ENCODE assay signal across 14 mouse cellular contexts in genomic region chr9:32830268-32830891, GRCm38 (mm10).
DNase-seq lines count a peak whose midpoint lies in the region; ATAC-seq and TF ChIP-seq lines count a peak whose summit lies in the region.
"Had no signal": no experiment of that assay in that cellular context is flagged by ENCODE, and none has a peak within 500 bp of the region (broad histone marks: within the 10 kb centered on the region; RNA-seq: fewer than 3 reads in every experiment).

No protein-coding gene starts in this region.

- H3K4me2 ChIP-seq in kidney, postnatal 0 days (ENCODE audit: low read length): no peak overlapping the region
- no peak overlapping the region for H3K4me2 ChIP-seq in embryonic facial prominence, embryonic 12.5 days (replicated peaks)
- H3K4me2 ChIP-seq: embryonic facial prominence, embryonic 15.5 days; hindbrain, embryonic 15.5 days; midbrain, embryonic 12.5 days had no signal

- H3K4me3 ChIP-seq in kidney, postnatal 0 days (replicated peaks; ENCODE audit: low read depth, low read length): no peak overlapping the region
- no peak overlapping the region for H3K4me3 ChIP-seq in embryonic facial prominence, embryonic 12.5 days
- H3K4me3 ChIP-seq in limb, embryonic 10.5 days: no peak overlapping the region
- H3K4me3 ChIP-seq: embryonic facial prominence, embryonic 15.5 days; hindbrain, embryonic 15.5 days; midbrain, embryonic 12.5 days had no signal

- H3K4me1 ChIP-seq in kidney, postnatal 0 days (replicated peaks; ENCODE audit: insufficient read depth, low read length): 0 out of 2 replicates have a peak, but pooled peaks cover under 1% of the 10 kb centered on the region
- peaks cover 18% of the 10 kb centered on the region; the same call in 1 of the 2 replicates for H3K4me1 ChIP-seq in embryonic facial prominence, embryonic 12.5 days
- peaks cover 39% of the 10 kb centered on the region for H3K4me1 ChIP-seq in limb, embryonic 10.5 days
- H3K4me1 ChIP-seq: hindbrain, embryonic 15.5 days had no signal

- H3K27ac ChIP-seq in kidney, postnatal 0 days: no peak overlapping the region
- peak overlapping the region; percentile 70; the same call in 1 of the 2 replicates for H3K27ac ChIP-seq in embryonic facial prominence, embryonic 12.5 days
- H3K27ac ChIP-seq in limb, embryonic 10.5 days: peak overlapping the region; percentile 83
- H3K27ac ChIP-seq: embryonic facial prominence, embryonic 15.5 days; hindbrain, embryonic 15.5 days; midbrain, embryonic 12.5 days had no signal

- peak; percentile 48 for DNase-seq in kidney, postnatal 0 days (ENCODE audit: low spot score)
- no peak for DNase-seq in kidney, postnatal 14 days
- peak; percentile 26 for DNase-seq in NIH3T3 (ENCODE audit: low read depth)
- no peak for DNase-seq in limb, embryonic 10.5 days (ENCODE audit: low spot score)
- DNase-seq in B cell, adult 2 months: no peak
- DNase-seq in layer of hippocampus, adult 9-11 months: no peak
- DNase-seq: cerebellum, adult 18-20 months; forebrain, postnatal 0 days; retina, postnatal 1 day; thymus, postnatal 4 days had no signal

- H3K36me3 ChIP-seq in kidney, postnatal 0 days (ENCODE audit: insufficient read depth, low read length): no peaks in the 10 kb centered on the region
- H3K36me3 ChIP-seq in embryonic facial prominence, embryonic 12.5 days: no peaks in the 10 kb centered on the region
- H3K36me3 ChIP-seq in limb, embryonic 10.5 days: no peaks in the 10 kb centered on the region
- H3K36me3 ChIP-seq: embryonic facial prominence, embryonic 15.5 days; hindbrain, embryonic 15.5 days; midbrain, embryonic 12.5 days had no signal

- ATAC-seq in kidney, postnatal 0 days (replicated peaks; ENCODE audit: low FRiP score, low read depth): no peak
- peak; percentile 56; the same call in 1 of the 2 replicates for ATAC-seq in embryonic facial prominence, embryonic 12.5 days (ENCODE audit: insufficient number of reproducible peaks, insufficient read depth, low FRiP score, low TSS enrichment)
- ATAC-seq: forebrain, postnatal 0 days had no signal

- H3K9ac ChIP-seq in kidney, postnatal 0 days (ENCODE audit: low read depth, low read length): no peak overlapping the region
- H3K9ac ChIP-seq in embryonic facial prominence, embryonic 12.5 days: no peak overlapping the region
- H3K9ac ChIP-seq: embryonic facial prominence, embryonic 15.5 days; forebrain, postnatal 0 days; hindbrain, embryonic 15.5 days; midbrain, embryonic 12.5 days had no signal

- H3K9me3 ChIP-seq in kidney, postnatal 0 days (replicated peaks; ENCODE audit: low read length): no peaks in the 10 kb centered on the region
- H3K9me3 ChIP-seq in embryonic facial prominence, embryonic 12.5 days: no peaks in the 10 kb centered on the region
- no peaks in the 10 kb centered on the region for H3K9me3 ChIP-seq in limb, embryonic 10.5 days (replicated peaks)
- H3K9me3 ChIP-seq: embryonic facial prominence, embryonic 15.5 days; hindbrain, embryonic 15.5 days; midbrain, embryonic 12.5 days had no signal

- 32% methylated on average over 2 of the region's 2 CpGs for WGBS in kidney, postnatal 0 days
- 33% methylated on average over 2 of the region's 2 CpGs for WGBS in embryonic facial prominence, embryonic 12.5 days
- 38% methylated on average over 2 of the region's 2 CpGs for WGBS in limb, embryonic 10.5 days

- H3K27me3 ChIP-seq in kidney, postnatal 0 days (ENCODE audit: insufficient read depth, low read length): no peaks in the 10 kb centered on the region
- H3K27me3 ChIP-seq in embryonic facial prominence, embryonic 12.5 days: no peaks in the 10 kb centered on the region
- H3K27me3 ChIP-seq in limb, embryonic 10.5 days (ENCODE audit: low read depth, poor library complexity, severe bottlenecking): no peaks in the 10 kb centered on the region
- H3K27me3 ChIP-seq: embryonic facial prominence, embryonic 15.5 days; hindbrain, embryonic 15.5 days; midbrain, embryonic 12.5 days had no signal

- TF ChIP-seq CTCF in kidney, postnatal 0 days (IDR thresholded peaks at IDR 0.05; ENCODE audit: low read depth): no peak

Comparison
In these comparisons a context has a peak if more than half of its experiments do, and no peak if none do; other contexts are left out.
1. DNase-seq: peak in kidney, postnatal 0 days (single experiment) and NIH3T3 (single experiment); none in kidney, postnatal 14 days (single experiment), limb, embryonic 10.5 days (single experiment), B cell, adult 2 months (0 of 2) and layer of hippocampus, adult 9-11 months (single experiment).